Mouse (Mus musculus): ENCODE results near the gene Shq1. TPM values are rescaled to one million over a fixed set of nuclear protein-coding genes. Genes with fewer than 3 reads are reported as not detected.
A peak's percentile ranks its signal among the peaks of the same experiment; 100 is the strongest.

The Shq1 gene
- polyA plus RNA-seq, 1 experiment from 2014 or later: 25.6 TPM

DNA sequence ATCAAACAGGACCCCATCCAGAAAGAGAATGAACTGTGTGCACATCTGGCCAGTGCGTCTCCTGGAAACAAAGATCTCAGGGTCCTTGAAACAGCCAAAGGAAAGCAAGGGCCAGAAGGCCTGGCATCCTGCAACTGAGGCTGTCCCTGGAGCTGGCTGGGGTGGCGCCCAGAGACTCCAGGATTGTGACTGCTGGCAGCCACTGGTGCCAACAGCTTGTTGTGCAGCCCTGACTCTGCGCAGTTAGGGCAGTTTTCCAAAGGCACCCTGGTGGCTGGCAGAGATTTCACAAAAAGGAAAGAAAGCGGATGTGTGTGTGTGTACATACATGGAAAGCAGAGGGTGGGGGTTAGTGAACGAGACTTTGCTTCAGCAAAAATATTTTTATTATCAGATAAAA is 10.6 kb downstream of the Shq1 start:
- Histone ChIP-seq H3K27me3 (ENCODE audit: low read depth, poor library complexity, severe bottlenecking) (no peaks in the 10 kb centered on the region), H3K27ac (replicated peaks) (peak overlapping the region; percentile 7), H3K4me1 (peaks cover 4% of the 10 kb centered on the region), H3K4me3 (no peak overlapping the region), H3K9me3 (replicated peaks) (no peaks in the 10 kb centered on the region), H3K36me3 (peaks cover 67% of the 10 kb centered on the region)
- 81% methylated on average over 5 of the region's 5 CpGs for WGBS
- DNase-seq (ENCODE audit: low spot score): no peak

DNA sequence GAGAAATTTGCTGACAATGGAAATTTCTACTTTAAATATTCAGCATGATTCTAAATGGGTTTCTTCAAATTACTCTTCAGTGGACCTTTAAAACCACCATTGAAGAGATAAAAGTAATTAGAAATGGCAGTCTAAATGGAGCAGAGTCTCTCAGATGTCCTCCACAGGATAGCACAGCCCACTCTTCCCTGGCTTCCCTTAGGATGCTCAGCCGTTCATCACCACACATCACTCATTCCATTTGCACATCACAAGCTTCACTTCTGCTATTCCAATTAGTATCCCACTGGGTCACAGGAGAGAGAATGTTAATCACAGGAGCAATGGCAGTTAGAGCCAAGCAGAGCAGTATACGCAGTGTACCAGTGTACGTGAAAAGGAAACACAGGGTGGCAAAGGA is 18.4 kb downstream of the Shq1 start:
- WGBS: 80% methylated on average over 3 of the region's 3 CpGs
- no peaks in the 10 kb centered on the region for H3K4me1 ChIP-seq
- peaks cover 27% of the 10 kb centered on the region for H3K36me3 ChIP-seq
- no peak for DNase-seq (ENCODE audit: low spot score)
- no peak overlapping the region for H3K27ac ChIP-seq (replicated peaks)
- H3K27me3 ChIP-seq (ENCODE audit: low read depth, poor library complexity, severe bottlenecking): no peaks in the 10 kb centered on the region
- no peak overlapping the region for H3K4me3 ChIP-seq
- H3K9me3 ChIP-seq (replicated peaks): no peaks in the 10 kb centered on the region

GRCm38 (mm10) chr6:100647196-100647595 is 23.8 kb downstream of the Shq1 start:
- DNase-seq (ENCODE audit: low spot score): no peak
- Histone ChIP-seq H3K9me3 (replicated peaks) (no peaks in the 10 kb centered on the region), H3K36me3 (peaks cover 14% of the 10 kb centered on the region), H3K4me1 (no peaks in the 10 kb centered on the region), H3K27me3 (ENCODE audit: low read depth, poor library complexity, severe bottlenecking) (no peaks in the 10 kb centered on the region), H3K27ac (replicated peaks) (no peak overlapping the region), H3K4me3 (no peak overlapping the region)
- 81% methylated on average over 5 of the region's 5 CpGs for WGBS

DNA sequence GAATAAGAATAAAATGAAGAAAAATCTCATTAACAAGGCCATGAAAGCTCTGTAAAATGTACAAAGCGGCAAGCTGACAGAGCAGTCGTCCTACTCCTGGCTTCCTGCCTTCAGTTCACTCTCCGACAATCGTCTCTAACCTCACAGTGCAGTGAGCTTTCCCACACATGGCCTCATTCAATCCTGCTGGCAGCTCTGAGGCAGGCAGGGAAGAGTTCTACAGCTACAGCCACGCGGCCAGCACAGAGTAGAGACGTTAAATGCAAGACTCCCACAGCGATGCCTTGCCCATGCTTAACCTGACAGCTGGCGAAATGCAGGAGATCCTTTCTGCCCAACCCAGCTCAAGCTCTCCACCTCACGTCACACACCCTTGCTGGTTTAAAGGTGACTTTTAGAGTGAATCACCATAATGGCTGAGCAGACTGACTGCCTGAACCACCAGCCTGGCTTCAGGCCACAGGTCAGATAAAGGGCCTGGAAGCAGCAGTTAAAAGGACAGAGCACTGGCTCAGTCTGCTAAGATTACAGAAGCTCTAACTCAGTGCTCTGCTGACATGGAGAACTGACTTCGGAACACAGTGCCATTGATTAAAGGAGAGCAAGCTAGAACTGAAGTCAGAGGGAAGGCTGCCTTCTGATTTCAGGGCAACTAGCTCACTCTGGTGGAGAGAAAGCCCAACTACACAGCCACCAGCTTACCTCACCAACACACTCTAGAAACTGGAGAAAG is 25.3 kb downstream of the Shq1 start:
- no peak overlapping the region for H3K27ac ChIP-seq (replicated peaks)

GRCm38 (mm10) chr6:100644631-100645030 is 26.3 kb downstream of the Shq1 start:
- Histone ChIP-seq H3K36me3 (peaks cover 6% of the 10 kb centered on the region), H3K9me3 (replicated peaks) (no peaks in the 10 kb centered on the region), H3K27ac (replicated peaks) (no peak overlapping the region), H3K4me1 (no peaks in the 10 kb centered on the region), H3K27me3 (ENCODE audit: low read depth, poor library complexity, severe bottlenecking) (no peaks in the 10 kb centered on the region), H3K4me3 (no peak overlapping the region)
- 92% methylated on average over 15 of the region's 15 CpGs for WGBS
- DNase-seq (ENCODE audit: low spot score): no peak

More for the DNA sequence above, 25.3 kb downstream of the Shq1 start:
- WGBS: 87% methylated on average over 11 of the region's 11 CpGs
- DNase-seq (ENCODE audit: low spot score): peak; percentile 25
- Histone ChIP-seq H3K27me3 (ENCODE audit: low read depth, poor library complexity, severe bottlenecking) (no peaks in the 10 kb centered on the region), H3K4me1 (no peaks in the 10 kb centered on the region), H3K4me3 (no peak overlapping the region), H3K36me3 (peaks cover 14% of the 10 kb centered on the region), H3K9me3 (replicated peaks) (no peaks in the 10 kb centered on the region)

- H3K27ac ChIP-seq (replicated peaks): no peak overlapping the region
- H3K36me3 ChIP-seq: peaks cover 6% of the 10 kb centered on the region; the same call in 1 of the 2 replicates
These were observed 28.2 kb downstream of the Shq1 start for GRCm38 (mm10) chr6:100642786-100643185.

DNA sequence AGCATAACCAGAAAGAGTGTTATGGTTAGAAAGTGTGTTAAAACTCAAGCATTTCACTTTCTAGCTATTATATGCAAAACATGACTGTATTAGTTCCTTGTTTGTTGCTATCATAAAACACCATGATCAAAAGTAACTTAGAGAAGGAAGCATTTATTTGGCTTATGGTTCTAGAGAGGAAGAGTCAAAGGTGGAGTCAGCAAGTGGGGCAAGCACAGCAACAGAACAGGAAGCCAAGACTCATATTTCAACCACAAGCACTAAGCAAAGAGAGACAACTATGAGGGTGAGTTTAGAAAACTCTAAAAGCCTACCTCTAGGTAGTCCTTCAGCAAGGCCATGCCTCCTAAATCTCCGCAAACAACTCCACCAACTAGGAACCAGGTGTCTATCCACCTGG is 30.4 kb downstream of the Shq1 start:
- Histone ChIP-seq H3K4me3 (no peak overlapping the region), H3K27ac (replicated peaks) (no peak overlapping the region), H3K36me3 (peaks cover 10% of the 10 kb centered on the region), H3K4me1 (no peaks in the 10 kb centered on the region), H3K27me3 (ENCODE audit: low read depth, poor library complexity, severe bottlenecking) (no peaks in the 10 kb centered on the region), H3K9me3 (replicated peaks) (no peaks in the 10 kb centered on the region)
- no peak for DNase-seq (ENCODE audit: low spot score)
- 97% methylated on average over 1 of the region's 1 CpGs for WGBS

More at GRCm38 (mm10) chr6:100642786-100643185, 28.2 kb downstream of the Shq1 start:
- DNase-seq (ENCODE audit: low spot score): no peak
- Histone ChIP-seq H3K27me3 (ENCODE audit: low read depth, poor library complexity, severe bottlenecking) (no peaks in the 10 kb centered on the region), H3K9me3 (replicated peaks) (no peaks in the 10 kb centered on the region), H3K4me3 (no peak overlapping the region), H3K4me1 (no peaks in the 10 kb centered on the region)
- 91% methylated on average over 2 of the region's 2 CpGs for WGBS

- 87% methylated on average over 6 of the region's 6 CpGs for WGBS
These were observed 41.9 kb downstream of the Shq1 start for GRCm38 (mm10) chr6:100629086-100629485.

GRCm38 (mm10) chr6:100628223-100628622 is 42.7 kb downstream of the Shq1 start:
- WGBS: 83% methylated on average over 3 of the region's 3 CpGs
- no peak overlapping the region for H3K4me3 ChIP-seq
- no peak for DNase-seq (ENCODE audit: low spot score)
- H3K9me3 ChIP-seq (replicated peaks): no peaks in the 10 kb centered on the region
- peaks cover 23% of the 10 kb centered on the region for H3K36me3 ChIP-seq
- H3K4me1 ChIP-seq: no peaks in the 10 kb centered on the region
- no peak overlapping the region for H3K27ac ChIP-seq (replicated peaks)
- no peaks in the 10 kb centered on the region for H3K27me3 ChIP-seq (ENCODE audit: low read depth, poor library complexity, severe bottlenecking)

More at GRCm38 (mm10) chr6:100629086-100629485, 41.9 kb downstream of the Shq1 start:
- Histone ChIP-seq H3K9me3 (replicated peaks) (no peaks in the 10 kb centered on the region), H3K4me1 (no peaks in the 10 kb centered on the region), H3K27ac (replicated peaks) (no peak overlapping the region), H3K27me3 (ENCODE audit: low read depth, poor library complexity, severe bottlenecking) (no peaks in the 10 kb centered on the region), H3K4me3 (no peak overlapping the region), H3K36me3 (peaks cover 23% of the 10 kb centered on the region)
- no peak for DNase-seq (ENCODE audit: low spot score)

- no peak for DNase-seq (ENCODE audit: low spot score)
- H3K4me1 ChIP-seq: no peaks in the 10 kb centered on the region
- no peak overlapping the region for H3K4me3 ChIP-seq
- no peaks in the 10 kb centered on the region for H3K9me3 ChIP-seq (replicated peaks)
- H3K36me3 ChIP-seq: peaks cover 13% of the 10 kb centered on the region
- no peak overlapping the region for H3K27ac ChIP-seq (replicated peaks)
- H3K27me3 ChIP-seq (ENCODE audit: low read depth, poor library complexity, severe bottlenecking): no peaks in the 10 kb centered on the region
- WGBS: 94% methylated on average over 2 of the region's 2 CpGs
These were observed 47.0 kb downstream of the Shq1 start for GRCm38 (mm10) chr6:100623922-100624321.

GRCm38 (mm10) chr6:100622861-100623507 is 48.0 kb downstream of the Shq1 start:
- no peaks in the 10 kb centered on the region for H3K27me3 ChIP-seq (ENCODE audit: low read depth, poor library complexity, severe bottlenecking)
- H3K9me3 ChIP-seq (replicated peaks): no peaks in the 10 kb centered on the region
- 77% methylated on average over 2 of the region's 2 CpGs for WGBS
- H3K27ac ChIP-seq (replicated peaks): no peak overlapping the region
- H3K4me1 ChIP-seq: no peaks in the 10 kb centered on the region
- H3K36me3 ChIP-seq: peaks cover 13% of the 10 kb centered on the region
- DNase-seq (ENCODE audit: low spot score): no peak
- H3K4me3 ChIP-seq: no peak overlapping the region

DNA sequence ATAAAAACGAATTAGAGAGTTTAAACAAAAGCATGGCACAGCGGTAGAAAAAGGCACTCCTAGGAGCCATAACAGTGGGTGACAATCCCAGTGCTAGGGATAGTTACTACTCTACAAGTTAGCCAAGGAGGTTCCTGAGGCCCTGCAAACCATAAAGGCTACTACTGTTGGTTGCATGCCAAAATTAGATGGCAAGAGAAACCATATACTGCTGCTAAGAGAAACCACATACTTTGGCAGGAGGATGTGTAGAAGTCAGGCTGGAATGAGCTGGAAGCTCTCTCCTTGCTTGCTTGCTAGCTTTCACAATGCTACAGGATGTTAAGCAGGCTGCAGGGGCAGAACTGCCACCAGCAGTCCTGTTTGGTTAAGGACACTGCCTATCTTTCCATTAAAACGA is 50.5 kb downstream of the Shq1 start:
- no peak overlapping the region for H3K4me3 ChIP-seq
- WGBS: 85% methylated on average over 3 of the region's 3 CpGs
- DNase-seq (ENCODE audit: low spot score): no peak

DNA sequence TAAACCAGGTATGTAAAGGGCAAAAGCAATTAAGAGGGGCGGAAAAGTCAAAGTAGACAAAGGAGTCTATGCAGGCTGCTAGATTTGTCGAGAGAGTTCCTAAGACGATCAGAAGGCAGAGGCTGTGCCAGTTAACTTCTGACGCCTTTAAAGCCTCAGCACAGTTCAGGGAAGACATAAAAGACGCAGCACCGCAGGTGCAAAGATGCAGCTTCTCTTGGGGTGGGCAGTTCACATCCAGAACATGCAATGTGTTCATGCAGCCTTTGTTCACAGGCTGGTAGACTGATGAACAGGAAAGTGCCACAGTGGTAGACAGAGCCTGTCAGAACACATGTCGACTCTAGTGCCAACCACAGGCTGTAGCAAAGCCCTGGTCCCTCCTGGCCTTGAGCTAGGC is 51.6 kb downstream of the Shq1 start:
- no peaks in the 10 kb centered on the region for H3K27me3 ChIP-seq (ENCODE audit: low read depth, poor library complexity, severe bottlenecking)
- no peaks in the 10 kb centered on the region for H3K9me3 ChIP-seq (replicated peaks)
- 97% methylated on average over 7 of the region's 7 CpGs for WGBS
- peaks cover under 1% of the 10 kb centered on the region; the same call in 1 of the 2 replicates for H3K4me1 ChIP-seq
- DNase-seq (ENCODE audit: low spot score): no peak
- H3K36me3 ChIP-seq: peaks cover 13% of the 10 kb centered on the region
- H3K27ac ChIP-seq (replicated peaks): no peak overlapping the region
- H3K4me3 ChIP-seq: no peak overlapping the region

More for the DNA sequence above, 50.5 kb downstream of the Shq1 start:
- Histone ChIP-seq H3K9me3 (replicated peaks) (no peaks in the 10 kb centered on the region), H3K4me1 (no peaks in the 10 kb centered on the region), H3K27ac (replicated peaks) (no peak overlapping the region), H3K36me3 (peaks cover 13% of the 10 kb centered on the region), H3K27me3 (ENCODE audit: low read depth, poor library complexity, severe bottlenecking) (no peaks in the 10 kb centered on the region)
